Mouse (Mus musculus) urinary bladder, adult 18-20 months (tissue): ENCODE measurements around the gene Commd1.

Experiments used
- DNase-seq, 2 experiments: peaks; one replicate each; pipeline ENCODE4 v3.0.0; 2022; ENCODE audit warnings: low spot score in 2 of 2, mixed read lengths in 2 of 2

The Commd1 gene

GRCm38 (mm10) chr11:22891242-22891641 lies 90.9 kb downstream of the Commd1 start:
- no peak for DNase-seq

- no peak for DNase-seq
These were observed 93.0 kb downstream of the Commd1 start for GRCm38 (mm10) chr11:22889224-22889623.

GRCm38 (mm10) chr11:22886991-22887390 lies 95.2 kb downstream of the Commd1 start:
- no peak for DNase-seq

- DNase-seq = no peak
These were observed 96.8 kb downstream of the Commd1 start for GRCm38 (mm10) chr11:22885350-22885749.

DNA sequence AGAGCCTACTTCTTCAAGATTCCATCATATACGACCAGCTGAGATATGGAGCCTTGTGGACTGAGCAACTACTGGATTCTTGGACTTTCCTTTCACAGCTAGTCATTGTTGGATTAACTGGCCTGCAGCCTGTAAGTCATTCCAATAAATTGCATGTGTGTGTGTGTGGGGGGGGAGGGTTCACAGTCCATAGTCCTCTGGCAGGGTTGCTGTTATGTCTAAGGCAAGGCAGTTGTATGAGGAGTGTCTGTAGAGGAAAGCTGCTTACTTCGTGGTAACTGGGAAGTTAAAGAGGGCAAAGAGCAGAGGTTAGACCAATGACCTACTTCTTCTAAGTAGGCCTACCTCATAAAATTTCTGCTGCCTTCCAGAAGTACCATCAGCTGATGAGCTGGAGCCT lies 98.5 kb downstream of the Commd1 start:
- no peak for DNase-seq

- DNase-seq = no peak
These were observed 99.3 kb downstream of the Commd1 start for GRCm38 (mm10) chr11:22882926-22883325.

DNA sequence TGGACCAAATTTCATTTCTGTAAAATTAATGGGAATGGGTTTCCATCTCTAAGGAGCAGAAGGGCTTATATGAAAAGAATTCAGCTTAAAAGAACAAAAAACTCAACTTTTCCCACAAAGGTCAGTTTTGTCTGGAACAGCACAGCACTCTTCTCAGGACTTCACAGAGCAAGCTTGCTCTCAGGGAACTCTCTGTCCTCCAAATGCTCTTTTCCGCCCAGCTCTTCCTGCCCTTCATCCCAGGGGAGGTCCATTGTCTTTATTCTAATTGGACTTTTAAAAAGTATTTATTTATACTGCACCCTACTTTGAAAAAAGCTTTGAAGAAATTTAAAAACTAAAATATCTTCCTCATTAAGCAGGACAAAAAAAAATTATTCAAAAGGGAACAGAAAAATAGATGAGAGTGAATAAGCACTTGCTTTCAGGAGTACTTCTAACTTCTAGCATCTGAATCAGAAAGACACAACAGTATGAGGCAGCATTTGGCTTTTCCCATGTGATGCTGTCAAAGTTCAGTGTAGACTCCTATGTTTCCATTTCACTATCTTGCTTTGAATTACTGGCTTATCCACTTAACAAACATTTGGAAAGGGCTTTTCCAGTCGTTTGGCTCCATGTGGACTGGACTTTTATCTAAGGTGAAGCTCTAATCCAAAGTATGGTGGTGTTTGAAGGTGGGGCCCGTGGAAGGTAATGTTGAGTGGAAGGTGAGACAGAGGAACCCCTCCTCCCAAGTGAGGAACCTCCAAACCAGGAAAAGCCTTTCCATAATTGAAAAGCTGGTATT lies 101.6 kb downstream of the Commd1 start:
- no peak for DNase-seq

DNA sequence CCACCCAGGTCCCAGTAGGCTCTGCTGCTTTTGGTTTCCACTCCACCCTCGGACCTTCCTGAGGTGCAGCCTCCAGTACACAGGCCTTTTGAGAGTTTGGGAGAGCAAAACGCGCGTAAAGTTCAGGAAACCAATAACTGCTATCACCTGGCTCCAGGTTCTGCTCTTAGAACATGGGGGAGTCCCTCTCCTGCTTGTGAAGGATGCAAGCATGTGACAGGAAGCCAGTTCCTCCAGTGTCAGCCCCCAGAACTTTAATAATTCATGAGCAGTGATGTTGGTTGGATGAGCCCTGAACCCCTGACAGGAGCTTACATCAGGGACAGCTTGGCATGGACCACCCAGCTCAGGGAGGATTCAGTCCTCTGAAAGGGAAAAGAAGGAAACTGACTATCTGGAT lies 102.5 kb downstream of the Commd1 start:
- no peak for DNase-seq

DNA sequence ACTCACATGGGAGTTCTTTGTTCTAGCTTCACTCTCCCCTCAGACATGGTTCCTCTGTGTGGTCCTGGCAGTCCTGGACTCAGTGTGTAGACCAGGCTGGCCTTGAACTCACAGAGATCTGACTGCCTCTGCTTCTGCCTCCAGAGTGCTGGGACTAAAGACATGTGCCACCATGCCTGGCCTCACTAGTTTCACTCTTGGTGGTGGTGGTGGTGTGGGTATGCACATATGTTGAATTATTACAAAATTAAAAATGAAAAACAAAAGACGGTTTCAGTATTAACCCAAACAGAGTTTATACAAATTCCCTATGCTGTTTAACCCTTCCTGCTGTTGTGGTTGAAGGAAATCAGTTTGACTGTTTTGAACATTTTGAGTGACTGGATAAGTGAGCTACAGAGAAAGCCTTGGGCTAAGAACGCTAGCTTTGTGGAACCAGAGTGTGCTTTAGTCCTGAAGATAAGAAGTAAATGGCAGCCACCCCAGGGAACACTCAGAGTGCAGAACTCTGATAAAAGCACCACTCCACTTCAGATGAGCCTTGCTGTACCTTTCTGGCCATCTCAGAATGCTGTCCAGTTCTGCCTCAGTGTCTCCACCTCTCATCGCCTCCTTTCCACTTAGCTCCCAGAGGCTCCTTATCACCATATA lies 105.4 kb downstream of the Commd1 start:
- DNase-seq = no peak

DNA sequence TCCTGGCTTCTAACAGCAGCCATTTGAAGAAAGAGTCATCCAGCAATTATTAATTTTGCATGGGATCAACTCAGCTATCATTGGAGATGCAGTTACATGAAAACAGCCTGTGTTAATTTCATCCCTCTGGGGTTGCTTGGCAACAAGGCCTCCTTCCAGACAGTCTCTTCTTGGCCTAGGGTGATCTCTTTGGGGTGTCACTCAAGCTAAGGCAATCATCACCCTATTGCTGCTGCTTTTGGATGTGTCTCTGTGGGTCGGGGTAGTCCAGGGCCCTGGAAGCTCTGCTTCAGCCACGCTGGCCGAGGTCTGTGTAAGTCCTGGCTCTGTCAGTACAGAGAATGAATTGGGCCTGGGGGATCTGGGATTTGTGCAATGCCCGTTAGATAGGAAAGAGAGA lies 106.9 kb downstream of the Commd1 start:
- DNase-seq = no peak

DNA sequence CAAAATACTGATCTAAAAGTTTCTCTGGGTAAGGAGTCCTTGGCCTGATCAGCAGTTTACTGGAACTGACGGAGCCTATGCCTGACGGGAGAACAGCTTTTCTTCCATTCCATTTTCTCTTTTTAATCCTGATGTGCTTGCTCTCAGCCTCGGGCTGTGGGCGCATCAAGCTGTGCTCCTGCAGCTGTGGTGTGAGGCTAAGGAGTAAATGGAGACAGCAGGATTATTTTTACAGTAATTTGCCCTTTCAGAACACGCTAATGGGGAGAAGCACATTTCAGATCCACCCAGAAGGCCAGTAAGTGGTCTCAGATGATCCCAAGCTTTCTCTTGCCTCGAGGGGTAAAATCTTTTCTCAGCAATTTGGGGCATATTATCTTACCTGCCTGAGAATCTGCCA lies 107.4 kb downstream of the Commd1 start:
- DNase-seq = no peak

- no peak for DNase-seq
These were observed 108.8 kb downstream of the Commd1 start for GRCm38 (mm10) chr11:22873383-22873782.

DNA sequence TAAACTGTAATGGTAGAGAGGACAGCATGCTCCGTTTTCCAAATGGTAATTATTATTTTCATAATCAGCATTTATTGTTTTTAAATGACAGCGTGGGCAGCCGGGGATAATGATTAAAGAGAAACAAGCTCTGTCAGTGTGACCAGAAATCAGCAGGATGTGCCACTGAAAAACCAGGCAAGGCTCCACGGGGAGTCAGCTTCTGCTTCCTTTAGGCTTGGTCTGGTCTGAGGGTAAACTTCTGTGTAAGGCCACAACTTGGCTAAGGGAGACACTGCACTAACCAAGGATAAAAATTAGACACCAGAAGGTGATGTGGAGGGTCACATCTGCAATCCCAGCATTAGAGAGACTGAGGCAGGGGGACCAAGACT lies 109.9 kb downstream of the Commd1 start:
- no peak for DNase-seq

DNA sequence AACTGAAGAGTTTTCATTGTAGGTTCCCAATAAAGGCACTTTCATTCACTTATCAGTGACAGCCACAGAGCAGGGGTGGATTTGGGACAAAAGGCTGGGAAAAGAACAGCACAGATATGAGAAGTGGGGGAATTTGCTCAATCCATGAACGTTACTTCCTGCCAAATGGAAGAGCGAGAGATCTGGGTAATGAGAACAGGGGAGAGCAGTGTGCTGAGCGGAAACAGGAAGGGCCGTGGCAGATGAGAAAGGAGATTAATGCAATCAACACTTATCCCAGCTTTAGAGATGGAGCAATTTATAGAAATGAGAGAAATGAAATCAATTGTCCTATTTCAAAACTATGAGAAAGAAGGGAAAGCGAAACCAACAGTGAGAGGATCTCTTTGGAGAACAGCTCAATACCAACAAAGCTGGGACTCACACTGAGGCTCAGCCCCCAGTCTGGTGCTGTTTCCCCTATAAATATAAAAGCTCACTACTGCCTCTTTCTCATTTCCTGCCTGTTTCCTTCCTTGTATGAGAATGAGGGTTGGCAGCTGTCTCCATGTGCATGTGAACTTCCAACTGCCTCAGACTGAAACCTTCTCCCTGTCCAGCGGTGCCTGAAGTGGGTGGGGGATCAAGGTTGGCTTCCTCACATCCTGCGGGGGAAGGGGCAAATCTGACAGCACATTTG lies 110.4 kb downstream of the Commd1 start:
- no peak for DNase-seq

DNA sequence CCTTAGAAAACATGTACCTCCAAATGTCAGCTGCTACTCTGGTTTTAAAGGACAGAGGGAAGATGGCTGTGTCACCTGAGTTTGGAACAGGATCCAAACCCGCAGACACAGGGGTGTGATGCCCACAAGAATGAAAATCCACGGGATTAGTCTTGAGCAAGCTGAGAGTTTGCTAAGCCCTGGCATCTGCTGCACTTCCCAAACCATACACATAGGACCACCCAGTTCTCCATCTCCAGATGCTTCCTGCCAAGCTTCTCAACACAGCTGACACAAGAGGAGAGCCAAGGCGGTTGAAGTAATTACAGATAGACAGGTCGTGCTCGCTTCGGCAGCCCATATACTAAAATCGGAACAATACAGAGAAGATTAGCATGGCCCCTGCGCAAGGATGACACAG lies 113.6 kb downstream of the Commd1 start:
- no peak for DNase-seq

DNA sequence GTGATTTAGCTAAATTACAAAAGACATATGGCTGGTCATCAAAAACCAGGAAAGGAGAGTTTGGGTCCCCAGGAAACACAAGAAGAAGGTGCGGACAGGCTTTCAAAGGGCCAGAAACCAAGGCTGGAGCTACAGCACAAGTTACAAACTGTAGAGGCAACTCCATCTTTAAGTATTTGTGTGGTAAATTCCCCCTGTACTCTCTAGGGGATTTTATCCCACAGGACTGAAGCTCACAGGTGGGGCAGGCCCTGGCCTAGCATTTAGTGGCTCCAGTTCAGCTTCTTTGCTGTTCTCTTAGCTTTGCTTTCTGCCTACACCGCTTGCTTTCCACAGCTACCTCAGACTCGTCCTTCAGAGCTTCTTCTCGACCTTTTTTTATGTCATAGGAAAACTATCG lies 114.5 kb downstream of the Commd1 start:
- DNase-seq = no peak

DNA sequence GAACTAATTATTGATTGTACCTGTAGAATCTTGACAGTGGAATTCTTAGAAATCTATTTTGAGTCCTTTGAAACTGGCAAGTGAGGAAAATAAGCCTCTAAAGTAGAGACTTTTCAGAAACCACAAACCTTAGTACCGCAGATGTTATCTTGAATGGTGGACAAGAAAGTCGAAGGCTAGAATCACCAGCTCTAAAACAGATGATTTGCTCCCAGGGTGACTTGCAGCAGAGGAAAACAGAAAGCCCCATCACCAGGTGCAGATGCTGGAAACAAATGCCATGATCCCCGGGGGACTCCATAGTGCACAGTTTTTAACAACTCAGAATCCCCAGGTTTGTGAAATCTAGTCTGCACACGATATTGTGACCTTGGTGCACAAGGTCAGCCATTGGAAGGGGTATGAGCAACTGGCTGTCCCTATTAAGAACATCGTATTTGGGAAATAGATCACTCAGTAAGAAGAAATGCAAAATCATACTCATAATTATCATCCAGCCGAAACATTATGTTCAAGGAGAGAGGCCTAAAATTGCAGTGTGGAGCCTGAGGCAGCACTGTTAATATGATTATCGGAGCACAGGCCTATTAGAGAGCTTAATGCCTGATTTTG lies 116.4 kb downstream of the Commd1 start:
- no peak for DNase-seq

GRCm38 (mm10) chr11:22864305-22865060 lies 117.7 kb downstream of the Commd1 start:
- DNase-seq = no peak

GRCm38 (mm10) chr11:22863581-22863980 lies 118.6 kb downstream of the Commd1 start:
- no peak for DNase-seq

DNA sequence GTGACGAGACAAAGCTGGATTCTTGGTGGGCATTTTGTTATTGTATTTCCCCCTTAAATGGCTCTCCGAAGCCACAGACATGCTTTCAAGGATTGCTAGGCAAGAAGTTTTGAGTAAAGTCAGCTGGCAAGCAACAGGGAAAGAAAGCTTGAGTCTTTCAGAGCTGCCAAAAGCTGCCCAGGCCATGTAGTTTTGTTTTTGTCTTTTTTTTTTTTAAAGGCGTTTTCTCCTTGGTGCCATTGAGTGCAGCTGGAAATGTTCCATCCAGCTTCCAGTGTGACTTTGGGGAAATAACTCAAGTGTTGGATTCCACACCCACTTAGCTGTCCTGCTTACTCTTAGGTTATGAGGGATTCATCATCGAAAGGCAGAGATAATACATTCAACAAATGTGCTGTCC lies 120.9 kb downstream of the Commd1 start:
- no peak for DNase-seq

- DNase-seq = peak; percentile 62 to 64
These were observed 121.6 kb downstream of the Commd1 start, which contains the start of gene B3gnt2 for GRCm38 (mm10) chr11:22860335-22861227. Gene B3gnt2, minus strand, starts transcription at chr11:22860961.
